Mouse (Mus musculus): ENCODE data around the gene Hoxb4. TPM values are rescaled to one million over a fixed set of nuclear protein-coding genes. Genes with fewer than 3 reads are reported as not detected.

Hoxb4 gene
- total RNA-seq, 2 experiments from 2014 or later: not detected

- DNase-seq (ENCODE audit: low spot score in 2 of 2): no peak
These were observed 20.0 kb upstream of the Hoxb4 start for GRCm38 (mm10) chr11:96297968-96298635.

- no peak for DNase-seq (ENCODE audit: low spot score in 2 of 2)
These were observed 19.0 kb upstream of the Hoxb4 start for GRCm38 (mm10) chr11:96298895-96299667.

- DNase-seq (ENCODE audit: low spot score in 2 of 2): no peak
These were observed 18.3 kb upstream of the Hoxb4 start for GRCm38 (mm10) chr11:96299781-96300180.

GRCm38 (mm10) chr11:96300354-96301063 is 17.6 kb upstream of the Hoxb4 start:
- no peak for DNase-seq (ENCODE audit: low spot score in 2 of 2)

- DNase-seq (ENCODE audit: low spot score in 2 of 2): no peak
These were observed 17.0 kb upstream of the Hoxb4 start for GRCm38 (mm10) chr11:96301064-96301431.

GRCm38 (mm10) chr11:96301837-96302236 is 16.2 kb upstream of the Hoxb4 start:
- DNase-seq (ENCODE audit: low spot score in 2 of 2): peak in 1 of 2 experiments; percentile 20

- DNase-seq (ENCODE audit: low spot score in 2 of 2): no peak
These were observed 15.5 kb upstream of the Hoxb4 start for GRCm38 (mm10) chr11:96302381-96303150.

GRCm38 (mm10) chr11:96303151-96304099 is 14.6 kb upstream of the Hoxb4 start, which contains the start of gene Hoxb5:
Hoxb5 (plus strand) TSS chr11:96303336.
- DNase-seq (ENCODE audit: low spot score in 2 of 2): no peak

GRCm38 (mm10) chr11:96304381-96305195 is 13.5 kb upstream of the Hoxb4 start:
- no peak for DNase-seq (ENCODE audit: low spot score in 2 of 2)

GRCm38 (mm10) chr11:96305505-96306182 is 12.4 kb upstream of the Hoxb4 start:
- no peak for DNase-seq (ENCODE audit: low spot score in 2 of 2)

- no peak for DNase-seq (ENCODE audit: low spot score in 2 of 2)
These were observed 11.7 kb upstream of the Hoxb4 start for GRCm38 (mm10) chr11:96306183-96306907.

- DNase-seq (ENCODE audit: low spot score in 2 of 2): no peak
These were observed 11.2 kb upstream of the Hoxb4 start for GRCm38 (mm10) chr11:96306908-96307269.

GRCm38 (mm10) chr11:96308763-96309162 is 9.3 kb upstream of the Hoxb4 start:
- no peak for DNase-seq (ENCODE audit: low spot score in 2 of 2)

GRCm38 (mm10) chr11:96309288-96309687 is 8.8 kb upstream of the Hoxb4 start:
- DNase-seq (ENCODE audit: low spot score in 2 of 2): no peak

- DNase-seq (ENCODE audit: low spot score in 2 of 2): no peak
These were observed 7.7 kb upstream of the Hoxb4 start for GRCm38 (mm10) chr11:96310183-96310938.

- no peak for DNase-seq (ENCODE audit: low spot score in 2 of 2)
These were observed 7.0 kb upstream of the Hoxb4 start for GRCm38 (mm10) chr11:96311097-96311496.

Measured in left cerebral cortex, adult 18-20 months (tissue).